Mouse (Mus musculus): ENCODE measurements at regions not wholly inside any gene's neighbourhood (a gene's known extent, or its start where the extent isn't known, plus 50 kb on each side); places are given as distances from the start of the nearest gene placed in this dataset.

DNA sequence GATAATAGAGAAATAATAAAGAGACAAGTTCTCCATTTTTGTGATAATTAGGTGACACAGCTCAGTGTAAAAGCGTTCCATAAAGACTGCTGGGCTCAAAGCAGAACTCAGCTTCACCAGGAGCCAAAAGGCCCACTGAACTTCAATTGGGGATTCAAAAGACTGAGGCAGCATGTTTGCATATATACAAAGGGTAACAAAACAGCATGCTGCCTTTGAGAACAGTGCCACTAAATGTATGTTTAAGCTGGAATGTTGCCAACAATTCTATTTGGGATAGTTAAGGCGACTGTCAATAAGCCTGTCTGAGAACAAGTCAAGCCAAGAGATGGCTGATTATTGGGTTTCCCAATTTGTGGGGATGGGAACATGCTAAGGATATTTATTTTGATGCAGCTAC lies 642.3 kb downstream of the Actrt1 start:
- no peak for DNase-seq

DNA sequence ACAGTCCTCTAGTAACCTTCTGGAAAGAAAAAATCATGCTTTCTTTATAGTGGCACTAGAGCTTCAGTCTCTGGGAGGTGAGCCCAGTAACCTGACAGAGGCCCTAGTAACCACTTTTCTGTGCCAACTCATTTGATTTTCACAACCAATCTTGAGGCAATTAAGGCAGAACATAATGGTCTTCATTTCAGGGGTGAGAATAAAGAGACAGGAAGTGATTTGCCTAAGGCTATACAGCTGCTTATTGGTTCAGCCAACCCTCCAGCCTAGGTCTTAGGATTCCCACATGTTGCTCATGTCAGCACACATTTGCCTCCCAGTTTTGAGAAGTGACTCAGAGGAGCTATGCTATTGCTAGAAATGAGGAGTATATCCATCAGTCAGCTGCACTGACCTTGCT lies 670.2 kb downstream of the Actrt1 start:
- DNase-seq: no peak

DNA sequence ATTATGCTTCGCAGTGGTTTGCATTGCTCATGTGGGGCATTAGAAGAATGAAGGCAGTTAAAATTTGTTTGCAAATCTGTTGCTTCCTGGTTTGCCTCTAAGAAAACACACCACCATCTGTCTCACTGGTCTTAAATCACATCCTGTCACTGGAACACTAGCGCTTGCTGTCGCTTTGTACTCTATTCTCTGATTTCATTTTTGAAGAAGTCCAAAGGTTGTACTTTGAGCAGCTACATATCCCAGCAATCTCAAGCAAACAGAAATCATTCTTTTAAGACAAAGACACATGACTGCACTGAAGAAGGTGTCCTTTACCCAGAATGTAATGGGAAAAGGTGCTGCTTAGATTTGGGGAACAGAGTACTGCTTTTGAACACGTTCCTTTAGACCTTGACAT lies 680.7 kb downstream of the Actrt1 start:
- no peak for DNase-seq

DNA sequence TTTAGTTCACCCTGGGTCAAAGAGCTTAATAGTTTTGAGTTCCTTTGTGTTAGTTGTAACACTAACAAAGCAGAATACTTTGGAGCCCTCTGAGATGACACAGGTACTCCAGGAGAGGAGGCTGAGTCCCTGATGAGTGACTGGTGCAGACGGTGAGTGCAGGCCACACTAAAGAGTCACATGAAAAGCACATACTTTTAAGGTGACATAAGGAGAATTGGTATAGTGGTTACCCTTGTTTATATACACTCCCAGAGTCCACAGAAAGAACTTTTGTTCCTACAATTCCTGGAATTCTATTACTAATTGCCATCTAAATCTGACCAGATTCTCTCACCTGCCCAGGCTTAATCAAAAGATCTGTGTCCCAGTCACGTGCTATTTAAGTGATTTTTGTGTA lies 681.3 kb downstream of the Actrt1 start:
- DNase-seq: no peak

DNA sequence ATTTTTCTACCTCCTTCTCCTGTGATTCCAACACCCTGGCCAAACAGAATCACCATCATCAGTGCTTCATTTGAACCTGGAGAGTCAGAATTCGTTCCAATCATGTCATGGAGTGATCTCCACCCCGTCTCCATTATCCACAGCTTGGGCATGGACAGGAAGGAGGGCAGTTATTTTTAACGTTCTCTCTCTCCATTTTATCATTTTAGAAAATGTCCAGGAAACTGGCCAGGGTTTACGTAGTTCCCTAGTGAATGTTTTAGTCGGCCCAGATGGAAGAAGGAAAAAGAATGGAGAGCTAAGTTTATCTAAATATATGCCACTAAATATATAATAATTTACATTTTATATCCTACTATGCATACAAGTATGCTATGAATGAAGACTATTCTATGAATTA lies 701.0 kb downstream of the Actrt1 start:
- DNase-seq: no peak

DNA sequence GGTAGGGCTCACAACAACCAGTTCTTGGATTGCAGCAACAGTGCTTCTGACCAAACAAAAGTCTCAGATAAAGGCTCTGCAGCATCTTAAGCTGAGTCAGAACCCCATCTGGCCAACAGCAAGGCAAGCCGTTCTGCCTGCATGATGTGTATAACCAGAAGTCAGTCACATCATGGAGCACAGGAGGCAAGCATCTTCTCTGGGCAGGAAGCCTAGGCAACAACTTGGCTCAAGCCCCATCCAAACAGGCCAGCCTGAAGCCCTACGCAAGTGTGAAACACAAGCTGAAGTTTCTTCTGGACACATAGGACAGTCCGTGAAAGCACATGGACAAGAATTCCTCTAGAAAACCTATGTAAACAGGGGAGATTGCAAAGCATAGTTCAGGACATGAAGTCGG lies 739.7 kb downstream of the Actrt1 start:
- DNase-seq: peak; percentile 1

Data from right cerebral cortex, postnatal 4 days (tissue).